Mouse (Mus musculus) ES-E14 (cell line): ENCODE results near the gene Brd1. TPM values are rescaled to one million over a fixed set of nuclear protein-coding genes. Genes with fewer than 3 reads are reported as not detected.
A peak's percentile ranks its signal among the peaks of the same experiment; 100 is the strongest.
"Not testable (repeated sequence)": the region's sequence is repeated elsewhere in the genome, so short reads cannot be mapped to it uniquely, and the experiment has no call there.

Source experiments
- DNase-seq: peaks from one replicate; pipeline ENCODE4 v3.0.0-alpha.2; 2013; ENCODE audit warnings: low read depth, low spot score
- H3K27ac ChIP-seq: 2 replicates; pipeline ENCODE4 v1.5.1; 2012; ENCODE audit warnings: low read depth, mild to moderate bottlenecking, low read length, moderate library complexity, mixed read lengths; ENCODE audit not compliant: poor library complexity, insufficient read depth, severe bottlenecking
- H3K36me3 ChIP-seq: 2 replicates; pipeline ENCODE4 v1.6.1; 2012; ENCODE audit warnings: mild to moderate bottlenecking, low read length, moderate library complexity, mixed read lengths; ENCODE audit not compliant: control insufficient read depth, poor library complexity, insufficient read depth, severe bottlenecking
- H3K4me1 ChIP-seq, 2 experiments: fragments of 150-350 bp in 1 of 2; sonication (generic) in 1 of 2; 2 replicates each; pipeline ENCODE4 v1.6.1; 2012; ENCODE audit warnings: low read length in 2 of 2, mild to moderate bottlenecking in 1 of 2, mixed read lengths in 1 of 2; ENCODE audit not compliant: control insufficient read depth in 2 of 2, insufficient read depth in 2 of 2, poor library complexity in 1 of 2
- H3K4me3 ChIP-seq, 2 experiments: fragments of 150-350 bp in 1 of 2; sonication (generic) in 1 of 2; 2 replicates each; pipeline ENCODE4 v1.5.1; 2012; ENCODE audit warnings: low read length in 2 of 2, low read depth in 1 of 2, mild to moderate bottlenecking in 1 of 2, mixed read lengths in 1 of 2; ENCODE audit not compliant: insufficient read depth in 1 of 2, poor library complexity in 1 of 2, severe bottlenecking in 1 of 2
- H3K9ac ChIP-seq: 2 replicates; pipeline ENCODE4 v1.6.1; 2012; ENCODE audit warnings: low read depth, mild to moderate bottlenecking, low read length, mixed read lengths; ENCODE audit not compliant: poor library complexity, insufficient read depth, severe bottlenecking
- H3K9me3 ChIP-seq: fragments of 150-350 bp; sonication (generic); 2 replicates; pipeline ENCODE4 v1.6.1; 2012; ENCODE audit warnings: low read depth, mild to moderate bottlenecking, low read length; ENCODE audit not compliant: control insufficient read depth, insufficient read depth
- CHD2 ChIP-seq: IDR thresholded peaks from 2 replicates; pipeline ENCODE4 v1.6.1; 2014; ENCODE audit warnings: mild to moderate bottlenecking, low read depth, low read length, inconsistent platforms
- HCFC1 ChIP-seq: IDR thresholded peaks from 2 replicates; pipeline ENCODE4 v1.6.1; 2012; ENCODE audit warnings: low read length, inconsistent platforms, borderline replicate concordance; ENCODE audit not compliant: insufficient read depth
- MAFK ChIP-seq: IDR thresholded peaks from 2 replicates; pipeline ENCODE4 v1.6.1; 2014; ENCODE audit warnings: mild to moderate bottlenecking, low read depth, low read length, inconsistent platforms; ENCODE audit not compliant: insufficient read depth
- ZC3H11A ChIP-seq: IDR thresholded peaks from 2 replicates; pipeline ENCODE4 v1.6.1; 2012; ENCODE audit warnings: low read depth, mild to moderate bottlenecking, inconsistent platforms, low read length, borderline replicate concordance
- ZNF384 ChIP-seq: IDR thresholded peaks from 2 replicates; pipeline ENCODE4 v1.6.1; 2012; ENCODE audit warnings: low read depth, low read length, inconsistent platforms
- in situ Hi-C, 2 experiments: fragments of 600-800 bp; cut with MboI; formaldehyde crosslinking; loops; one replicate each; pipeline ENCODE4 v1.15.1; 2025; ENCODE audit warnings: low sequenced_read_pairs in 2 of 2, inconsistent platforms in 1 of 2; ENCODE audit not compliant: unreplicated experiment in 2 of 2
- total RNA-seq: library from RNA; depleted of rRNA; stranded (reverse); fragments of 300-350 nt; gene quantifications from 2 replicates; pipeline ENCODE4 v1.2.3, GENCODE M21; 2012

Brd1 gene
- total RNA-seq, 1 experiment: 54.2 TPM

- Histone ChIP-seq H3K27ac (peak overlapping the region; percentile 97), H3K4me3 (peak overlapping the region; percentile 52), H3K4me1 (peaks cover 8 to 28% of the 10 kb centered on the region in 2 experiments; a peak in 3 of 4 replicates), H3K36me3 (peaks cover 52% of the 10 kb centered on the region), H3K9me3 (no peaks in the 10 kb centered on the region), H3K9ac (peak overlapping the region; percentile 79)
- TF ChIP-seq CHD2 (no peak), ZNF384 (no peak), ZC3H11A (no peak), MAFK (no peak), HCFC1 (no peak; the same call in 1 of the 2 replicates)
- DNase-seq: peak; percentile 84
- in situ Hi-C loops: no loop called here
Observed at GRCm38 (mm10) chr15:88708204-88708603, 25.8 kb downstream of the Brd1 start.

- peak; percentile 61; the same call in 1 of the 2 replicates for TF ChIP-seq MAFK
- H3K9ac ChIP-seq: peak overlapping the region; percentile 79
- DNase-seq, in situ Hi-C loops, H3K9me3 ChIP-seq: not testable (repeated sequence)
- peaks cover 12 to 26% of the 10 kb centered on the region in 2 experiments for H3K4me1 ChIP-seq
- peaks cover 47% of the 10 kb centered on the region for H3K36me3 ChIP-seq
- peak overlapping the region; percentile 97 for H3K27ac ChIP-seq
- H3K4me3 ChIP-seq: peak overlapping the region; percentile 52
Observed at GRCm38 (mm10) chr15:88706987-88707386, 27.0 kb downstream of the Brd1 start.

GRCm38 (mm10) chr15:88706320-88706719 lies 27.7 kb downstream of the Brd1 start:
- H3K4me1 ChIP-seq: peaks cover 13 to 23% of the 10 kb centered on the region in 2 experiments
- peaks cover 42% of the 10 kb centered on the region for H3K36me3 ChIP-seq
- H3K9ac ChIP-seq: peak overlapping the region; percentile 53; the same call in 1 of the 2 replicates
- peak overlapping the region; percentile 42 to 52 for H3K4me3 ChIP-seq
- TF ChIP-seq MAFK (no peak), ZC3H11A (no peak), ZNF384 (no peak)
- no peaks in the 10 kb centered on the region for H3K9me3 ChIP-seq
- no peak for DNase-seq
- H3K27ac ChIP-seq: peak overlapping the region; percentile 30; the same call in 1 of the 2 replicates
- in situ Hi-C loops: no loop called here

- Histone ChIP-seq H3K4me3 (no peak overlapping the region), H3K9ac (no peak overlapping the region), H3K4me1 (peaks cover 17 to 29% of the 10 kb centered on the region in 2 experiments), H3K9me3 (no peaks in the 10 kb centered on the region), H3K27ac (no peak overlapping the region), H3K36me3 (peaks cover 42% of the 10 kb centered on the region)
- TF ChIP-seq MAFK (no peak), ZC3H11A (no peak), CHD2 (no peak), ZNF384 (no peak), HCFC1 (no peak)
- DNase-seq: no peak
- in situ Hi-C loops: no loop called here
Observed at GRCm38 (mm10) chr15:88704284-88704683, 29.7 kb downstream of the Brd1 start.

GRCm38 (mm10) chr15:88702501-88702900 lies 31.5 kb downstream of the Brd1 start:
- no peak for TF ChIP-seq MAFK
- no peak for TF ChIP-seq CHD2
- no peak for TF ChIP-seq ZNF384
- no peak for TF ChIP-seq ZC3H11A
- no peak for TF ChIP-seq HCFC1
- Histone ChIP-seq H3K4me1 (peaks cover 15 to 28% of the 10 kb centered on the region in 2 experiments), H3K9ac (no peak overlapping the region), H3K4me3 (no peak overlapping the region), H3K9me3 (no peaks in the 10 kb centered on the region), H3K36me3 (peaks cover 55% of the 10 kb centered on the region), H3K27ac (no peak overlapping the region)
- DNase-seq: no peak
- in situ Hi-C loops: no loop called here
